Mouse (Mus musculus): ENCODE results near the gene Gm20838. TPM values are rescaled to one million over a fixed set of nuclear protein-coding genes. Genes with fewer than 3 reads are reported as not detected.
"Not testable (repeated sequence)": the region's sequence is repeated elsewhere in the genome, so short reads cannot be mapped to it uniquely, and the experiment has no call there.

Gene Gm20838
- polyA plus RNA-seq (2015; fragmentation: Nextera tagmentation; extraction: Ambion mirVana): not detected in 2 replicates

DNA sequence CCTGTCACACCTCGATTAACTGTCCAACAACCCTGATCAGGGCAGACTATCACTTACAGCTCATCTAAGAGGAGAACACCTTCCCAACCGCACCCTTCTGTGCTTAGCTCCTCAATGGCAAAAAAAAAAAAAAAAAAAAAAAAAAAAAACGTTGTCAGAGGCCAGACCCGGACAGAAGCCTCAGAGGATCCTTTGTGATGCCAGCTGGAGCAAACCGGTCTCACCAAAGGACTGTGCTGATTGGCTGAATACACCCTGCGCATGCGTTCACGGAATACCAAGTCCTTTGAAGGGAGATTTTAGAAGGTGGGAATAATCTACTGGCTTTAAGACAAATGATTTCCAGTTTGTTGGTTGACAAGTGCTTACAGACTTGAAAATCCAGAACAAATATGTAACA is at the start of gene Gm20838:
Gene Gm20838 (minus strand): TSS at position 101 of the 400 bp plus-strand sequence.
- H3K27ac ChIP-seq (ENCODE audit: low read length): not testable (repeated sequence)

More for the DNA sequence above, at the start of gene Gm20838:
- not testable (repeated sequence) for H3K4me1 ChIP-seq (ENCODE audit: control insufficient read depth, insufficient read depth, low read length); H3K9me3 ChIP-seq (replicated peaks; ENCODE audit: control insufficient read depth, low read length); H3K36me3 ChIP-seq (ENCODE audit: control insufficient read depth, insufficient read depth, low read length); H3K4me2 ChIP-seq (ENCODE audit: low read depth, low read length); ATAC-seq (ENCODE audit: insufficient read depth, low FRiP score); H3K4me3 ChIP-seq (replicated peaks; ENCODE audit: low read length); H3K9ac ChIP-seq (ENCODE audit: low read length); H3K27me3 ChIP-seq (ENCODE audit: control insufficient read depth, insufficient read depth, low read length)
- WGBS: no CpG with 5 or more reads among the region's 8 CpGs

All from stomach, embryonic 16.5 days (tissue).